Mouse (Mus musculus) heart, embryonic 15.5 days (tissue): ENCODE data around the gene Hormad1. TPM values are rescaled to one million over a fixed set of nuclear protein-coding genes. Genes with fewer than 3 reads are reported as not detected.

Experiments used
- ATAC-seq: fragments of 200-750 bp; cut with Nextera tagmentation; replicated peaks from 2 replicates; pipeline ENCODE4 v1.8.0; 2017; ENCODE audit warnings: low read depth, moderate TSS enrichment; ENCODE audit not compliant: insufficient number of reproducible peaks, insufficient read depth, low FRiP score
- H3K27ac ChIP-seq: fragments of 300-500 bp; sonication (generic); 2 replicates; pipeline ENCODE4 v1.5.1; 2015; ENCODE audit warnings: mild to moderate bottlenecking, inconsistent platforms
- H3K27me3 ChIP-seq: fragments of 300-500 bp; sonication (generic); 2 replicates; pipeline ENCODE4 v1.6.1; 2015; ENCODE audit warnings: inconsistent platforms
- H3K36me3 ChIP-seq: fragments of 300-500 bp; sonication (generic); 2 replicates; pipeline ENCODE4 v1.6.1; 2015; ENCODE audit warnings: mild to moderate bottlenecking, inconsistent platforms
- H3K4me1 ChIP-seq: fragments of 300-500 bp; sonication (generic); replicated peaks from 2 replicates; pipeline ENCODE4 v1.6.1; 2015; ENCODE audit warnings: inconsistent platforms
- H3K4me2 ChIP-seq: fragments of 300-500 bp; sonication (generic); 2 replicates; pipeline ENCODE4 v1.6.1; 2015; ENCODE audit warnings: inconsistent platforms, mild to moderate bottlenecking, moderate library complexity
- H3K4me3 ChIP-seq: fragments of 300-500 bp; sonication (generic); 2 replicates; pipeline ENCODE4 v1.5.1; 2015; ENCODE audit warnings: mild to moderate bottlenecking, inconsistent platforms
- H3K9ac ChIP-seq: fragments of 300-500 bp; sonication (generic); 2 replicates; pipeline ENCODE4 v1.6.1; 2015; ENCODE audit warnings: mild to moderate bottlenecking, inconsistent platforms
- H3K9me3 ChIP-seq: fragments of 300-500 bp; sonication (generic); replicated peaks from 2 replicates; pipeline ENCODE4 v1.6.1; 2016; ENCODE audit warnings: inconsistent platforms
- WGBS: fragments of 180-500 bp; shearing (Covaris S2); methylation state at CpG from one replicate; pipeline ENCODE4 v1.1.7; 2015; ENCODE audit warnings: mixed read lengths; 5-methylcytosine and 5-hydroxymethylcytosine counted together
- polyA plus RNA-seq: library from polyadenylated mRNA; unstranded; fragments of >200 nt; fragmentation: Nextera tagmentation; extraction: Ambion mirVana; gene quantifications from 2 replicates; pipeline ENCODE4 v1.2.1, GENCODE M21; 2015

Hormad1 gene
- polyA plus RNA-seq, result not detected in 2 replicates

DNA sequence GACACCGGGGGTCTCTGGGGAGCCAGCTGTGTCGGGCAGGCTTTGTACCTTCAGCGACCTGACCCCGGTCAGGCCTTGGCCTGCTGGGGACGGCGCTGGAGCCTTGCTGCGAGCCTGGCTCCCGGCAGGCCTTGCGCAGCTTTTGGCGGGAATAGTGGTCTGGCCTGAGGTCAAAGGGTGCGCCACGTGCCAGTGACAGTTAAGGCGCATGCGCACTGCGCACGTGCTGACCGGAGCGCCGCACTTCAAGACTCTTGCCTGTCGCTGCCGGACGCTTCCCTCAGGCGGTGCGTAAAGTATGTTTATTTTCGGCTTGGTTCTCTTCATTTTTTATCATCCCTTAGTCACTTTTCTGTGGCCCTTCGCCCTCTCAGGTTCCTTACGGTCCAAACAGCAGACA, at the start of gene Hormad1:
Hormad1 (plus strand) TSS at position 241 of the 400 bp plus-strand sequence.
- no peak within 1 kb of the TSS for H3K4me2 ChIP-seq
- H3K4me1 ChIP-seq, result no peaks in the 10 kb centered on the region
- H3K27ac ChIP-seq, result no peak within 1 kb of the TSS
- 86% methylated on average over 27 of the region's 27 CpGs for WGBS
- no peak for ATAC-seq
- H3K4me3 ChIP-seq, result no peak within 1 kb of the TSS
- no peaks in the 10 kb centered on the region for H3K27me3 ChIP-seq
- no peaks in the 10 kb centered on the region for H3K9me3 ChIP-seq
- H3K9ac ChIP-seq, result no peak within 1 kb of the TSS
- H3K36me3 ChIP-seq, result no peaks in the 10 kb centered on the region

- Histone ChIP-seq H3K4me3 (no peak overlapping the region), H3K9ac (no peak overlapping the region), H3K27me3 (no peaks in the 10 kb centered on the region), H3K4me2 (no peak overlapping the region), H3K9me3 (no peaks in the 10 kb centered on the region), H3K27ac (no peak overlapping the region), H3K4me1 (no peaks in the 10 kb centered on the region), H3K36me3 (no peaks in the 10 kb centered on the region)
- WGBS, result 75% methylated on average over 9 of the region's 9 CpGs
- ATAC-seq, result no peak
Observed at GRCm38 (mm10) chr3:95511611-95512180, 47.8 kb upstream of the Hormad1 start.

DNA sequence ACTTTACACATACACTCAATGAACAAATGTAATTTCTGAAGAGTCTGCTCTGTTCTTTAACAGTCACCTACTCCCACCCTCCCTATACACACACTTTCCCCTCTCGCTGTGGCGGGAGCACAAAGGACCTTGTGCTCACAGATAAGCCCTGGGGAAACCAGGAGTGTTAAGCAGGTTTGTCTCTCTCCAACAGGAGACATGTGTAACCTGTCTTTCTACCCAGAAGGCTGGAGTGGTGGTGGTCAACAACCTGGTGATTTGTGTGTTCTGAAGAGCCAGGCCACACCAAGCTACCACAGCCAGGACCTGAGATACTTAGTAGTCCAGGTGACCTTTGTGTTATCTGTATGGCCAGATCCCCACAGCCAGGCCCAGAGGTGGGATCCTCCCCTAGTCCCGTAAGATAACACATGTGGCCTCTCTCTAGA, 42.8 kb upstream of the Hormad1 start:
- no peak overlapping the region for H3K4me3 ChIP-seq
- 80% methylated on average over 3 of the region's 3 CpGs for WGBS
- H3K4me1 ChIP-seq, result peaks cover 6% of the 10 kb centered on the region
- H3K27ac ChIP-seq, result no peak overlapping the region
- no peak overlapping the region for H3K4me2 ChIP-seq
- no peaks in the 10 kb centered on the region for H3K36me3 ChIP-seq
- no peaks in the 10 kb centered on the region for H3K27me3 ChIP-seq
- no peak for ATAC-seq
- H3K9me3 ChIP-seq, result no peaks in the 10 kb centered on the region
- no peak overlapping the region for H3K9ac ChIP-seq

DNA sequence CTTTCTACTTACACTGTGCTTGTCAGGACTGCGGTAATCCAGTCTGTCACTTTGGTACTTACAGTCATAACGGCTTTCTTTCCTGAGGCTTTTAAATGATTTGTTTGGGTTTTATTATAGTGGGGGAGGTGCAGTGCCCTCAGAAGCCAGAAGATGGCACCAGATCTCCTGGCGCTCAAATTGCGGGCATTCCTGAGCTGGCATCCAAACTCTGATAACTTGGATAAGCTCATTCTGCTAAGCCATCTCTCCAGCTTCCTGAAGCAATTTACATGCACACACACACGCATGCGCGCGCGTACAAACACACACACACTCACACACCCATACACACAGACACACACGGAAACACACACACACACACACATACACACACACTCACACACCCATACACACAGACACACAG, 42.0 kb upstream of the Hormad1 start:
- Histone ChIP-seq H3K9me3 (no peaks in the 10 kb centered on the region), H3K9ac (no peak overlapping the region), H3K4me1 (peaks cover 6% of the 10 kb centered on the region), H3K4me2 (peak overlapping the region; percentile 8; the same call in 1 of the 2 replicates), H3K27me3 (no peaks in the 10 kb centered on the region), H3K4me3 (no peak overlapping the region), H3K27ac (no peak overlapping the region), H3K36me3 (no peaks in the 10 kb centered on the region)
- ATAC-seq, result no peak
- WGBS, result 18% methylated on average over 10 of the region's 10 CpGs

DNA sequence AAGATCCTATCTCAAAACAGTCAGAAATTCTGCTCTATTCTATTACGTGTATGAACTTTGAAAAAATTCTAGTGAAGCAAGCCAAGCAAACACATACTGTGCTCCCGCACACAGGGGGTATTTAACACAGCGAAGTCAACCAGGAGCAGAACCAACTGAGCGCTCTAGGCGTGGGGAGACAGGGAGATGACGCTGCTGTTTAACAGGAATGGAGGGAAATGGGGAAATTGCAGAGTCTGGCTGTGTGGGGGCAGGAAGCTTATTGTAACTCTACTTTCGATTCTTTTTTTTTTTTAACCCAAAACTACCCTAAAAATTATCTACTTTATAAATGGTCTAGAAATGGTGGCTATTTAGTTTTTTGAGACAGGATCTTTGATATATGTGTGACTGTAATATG, 40.6 kb upstream of the Hormad1 start:
- Histone ChIP-seq H3K9ac (no peak overlapping the region), H3K36me3 (no peaks in the 10 kb centered on the region), H3K27ac (no peak overlapping the region), H3K4me2 (no peak overlapping the region), H3K4me3 (no peak overlapping the region), H3K4me1 (peaks cover 10% of the 10 kb centered on the region), H3K9me3 (no peaks in the 10 kb centered on the region), H3K27me3 (no peaks in the 10 kb centered on the region)
- ATAC-seq, result no peak
- 76% methylated on average over 7 of the region's 7 CpGs for WGBS

GRCm38 (mm10) chr3:95519315-95519714, 40.2 kb upstream of the Hormad1 start:
- no peak for ATAC-seq
- H3K9ac ChIP-seq, result no peak overlapping the region
- no peaks in the 10 kb centered on the region for H3K36me3 ChIP-seq
- no peaks in the 10 kb centered on the region for H3K9me3 ChIP-seq
- H3K27me3 ChIP-seq, result no peaks in the 10 kb centered on the region
- H3K4me3 ChIP-seq, result no peak overlapping the region
- no peak overlapping the region for H3K27ac ChIP-seq
- H3K4me2 ChIP-seq, result no peak overlapping the region
- WGBS, result 73% methylated on average over 2 of the region's 2 CpGs
- peaks cover 10% of the 10 kb centered on the region for H3K4me1 ChIP-seq

DNA sequence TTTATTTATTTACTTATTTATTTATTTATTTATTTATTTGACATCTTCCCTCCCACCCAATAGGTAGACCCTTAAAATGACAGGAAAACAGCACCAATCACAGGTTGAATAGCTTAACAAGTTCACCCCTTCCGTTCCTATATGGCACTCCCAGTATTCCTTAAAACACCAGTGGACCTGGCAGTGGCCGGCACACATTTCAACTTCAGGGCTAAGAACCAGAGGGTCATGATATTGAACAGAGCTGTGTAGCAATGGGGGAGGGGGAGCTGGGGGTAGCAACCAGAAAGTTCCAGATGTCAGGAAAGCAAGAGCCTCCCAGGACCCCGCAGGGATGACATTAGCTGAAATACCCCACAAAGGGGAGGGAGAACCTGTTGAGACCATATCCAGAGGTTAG, 39.4 kb upstream of the Hormad1 start:
- Histone ChIP-seq H3K36me3 (no peaks in the 10 kb centered on the region), H3K27me3 (no peaks in the 10 kb centered on the region), H3K4me2 (no peak overlapping the region), H3K4me1 (peaks cover 10% of the 10 kb centered on the region), H3K9ac (no peak overlapping the region), H3K4me3 (no peak overlapping the region), H3K27ac (no peak overlapping the region), H3K9me3 (no peaks in the 10 kb centered on the region)
- WGBS, result 82% methylated on average over 3 of the region's 3 CpGs
- ATAC-seq, result no peak

DNA sequence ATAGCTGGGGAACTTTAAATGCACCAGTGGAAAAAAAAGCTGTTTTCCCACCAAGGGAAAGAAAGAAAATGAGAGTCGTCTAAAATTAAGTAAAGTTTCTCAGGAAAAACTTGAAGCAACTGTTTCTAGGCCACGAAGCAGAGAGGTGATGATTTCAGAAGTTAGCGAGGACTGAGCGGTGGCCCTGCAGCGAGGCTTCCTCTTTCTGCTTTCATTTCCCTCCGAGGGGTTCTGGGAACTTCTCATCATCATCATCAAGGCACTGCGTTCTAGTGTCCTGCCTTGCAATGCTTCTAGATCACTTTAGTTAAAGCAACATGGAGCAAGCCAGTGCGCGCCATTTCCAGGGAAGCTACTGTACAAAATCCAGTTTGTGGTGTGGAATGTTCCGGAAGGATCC, 38.3 kb upstream of the Hormad1 start:
- Histone ChIP-seq H3K4me3 (no peak overlapping the region), H3K27ac (no peak overlapping the region), H3K27me3 (no peaks in the 10 kb centered on the region), H3K4me2 (no peak overlapping the region), H3K4me1 (peaks cover 10% of the 10 kb centered on the region), H3K9me3 (no peaks in the 10 kb centered on the region), H3K36me3 (no peaks in the 10 kb centered on the region), H3K9ac (no peak overlapping the region)
- no peak for ATAC-seq
- 81% methylated on average over 10 of the region's 10 CpGs for WGBS

- no peaks in the 10 kb centered on the region for H3K36me3 ChIP-seq
- H3K4me3 ChIP-seq, result no peak overlapping the region
- no peaks in the 10 kb centered on the region for H3K9me3 ChIP-seq
- ATAC-seq, result no peak
- no peak overlapping the region for H3K9ac ChIP-seq
- 0 out of 2 replicates have a peak, but pooled peaks cover 4% of the 10 kb centered on the region for H3K4me1 ChIP-seq
- no peak overlapping the region for H3K4me2 ChIP-seq
- WGBS, result 28% methylated on average over 3 of the region's 3 CpGs
- no peak overlapping the region for H3K27ac ChIP-seq
- H3K27me3 ChIP-seq, result no peaks in the 10 kb centered on the region
Observed at GRCm38 (mm10) chr3:95523662-95524061, 35.8 kb upstream of the Hormad1 start.

DNA sequence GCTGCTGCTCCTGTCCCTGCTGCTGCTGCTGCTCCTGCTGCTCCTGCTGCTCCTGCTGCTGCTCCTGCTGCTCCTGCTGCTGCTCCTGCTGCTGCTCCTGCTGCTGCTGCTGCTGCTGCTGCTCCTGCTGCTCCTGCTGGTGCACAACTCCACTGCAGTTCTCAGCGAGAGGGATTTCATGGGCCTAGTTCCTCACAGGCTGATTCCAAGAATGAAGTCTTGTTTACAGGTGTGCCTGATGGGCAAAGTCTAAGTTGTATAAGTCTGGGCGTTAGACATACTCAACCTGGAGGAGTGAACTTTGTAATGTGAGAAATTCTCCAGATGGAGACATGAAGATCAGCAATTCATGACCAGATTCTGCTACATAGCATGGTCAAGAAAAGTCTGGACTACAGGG, 34.8 kb upstream of the Hormad1 start:
- Histone ChIP-seq H3K4me1 (0 out of 2 replicates have a peak, but pooled peaks cover 4% of the 10 kb centered on the region), H3K9me3 (no peaks in the 10 kb centered on the region), H3K4me2 (no peak overlapping the region), H3K9ac (no peak overlapping the region), H3K27me3 (no peaks in the 10 kb centered on the region), H3K27ac (no peak overlapping the region), H3K4me3 (no peak overlapping the region), H3K36me3 (no peaks in the 10 kb centered on the region)
- ATAC-seq, result no peak
- WGBS, result 58% methylated on average over 2 of the region's 2 CpGs

- Histone ChIP-seq H3K4me2 (no peak overlapping the region), H3K36me3 (no peaks in the 10 kb centered on the region), H3K4me3 (no peak overlapping the region), H3K27me3 (no peaks in the 10 kb centered on the region), H3K4me1 (0 out of 2 replicates have a peak, but pooled peaks cover 4% of the 10 kb centered on the region), H3K9me3 (no peaks in the 10 kb centered on the region), H3K9ac (no peak overlapping the region), H3K27ac (no peak overlapping the region)
- ATAC-seq, result no peak
Observed at GRCm38 (mm10) chr3:95526111-95526510, 33.4 kb upstream of the Hormad1 start.

DNA sequence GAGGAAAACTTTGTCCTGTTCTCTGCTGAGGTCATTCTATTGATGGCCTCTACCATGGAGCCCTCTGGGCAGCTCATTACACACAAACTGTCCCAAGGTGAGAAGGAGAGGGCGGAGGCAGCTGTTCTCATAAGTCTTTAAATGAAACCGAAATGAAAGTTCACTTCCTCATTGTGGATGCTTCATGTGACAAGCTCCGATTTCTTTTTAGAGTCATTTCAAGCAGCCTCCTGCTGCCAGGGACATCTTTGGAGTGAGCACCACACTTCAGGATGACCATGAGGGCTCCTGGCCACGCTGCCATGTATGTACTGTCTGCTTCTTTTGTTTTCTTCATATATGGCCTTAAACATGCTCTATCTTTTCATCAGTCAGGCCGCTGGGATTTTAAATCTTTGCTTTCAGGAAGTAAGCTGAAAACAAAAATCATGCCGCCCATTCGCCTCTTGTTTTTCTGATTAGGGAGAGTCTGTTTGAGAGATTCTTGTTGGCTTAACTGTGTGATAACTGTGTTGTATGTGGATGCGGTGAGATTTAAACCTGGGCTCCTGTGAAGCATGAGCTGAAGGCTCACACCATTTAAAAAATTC, 32.8 kb upstream of the Hormad1 start, which contains the start of gene Ctss:
Ctss (plus strand) TSS at position 165 of the 590 bp plus-strand sequence.
- no peak for ATAC-seq
- WGBS, result 78% methylated on average over 8 of the region's 8 CpGs
- no peak within 1 kb of the TSS for H3K9ac ChIP-seq
- H3K4me2 ChIP-seq, result no peak within 1 kb of the TSS
- no peak within 1 kb of the TSS for H3K27ac ChIP-seq
- no peaks in the 10 kb centered on the region for H3K9me3 ChIP-seq
- H3K27me3 ChIP-seq, result no peaks in the 10 kb centered on the region
- H3K36me3 ChIP-seq, result no peaks in the 10 kb centered on the region
- H3K4me3 ChIP-seq, result no peak within 1 kb of the TSS
- H3K4me1 ChIP-seq, result 0 out of 2 replicates have a peak, but pooled peaks cover 4% of the 10 kb centered on the region
